Mouse (Mus musculus) hindbrain, embryonic 10.5 days (tissue): ENCODE measurements around the gene Plaur. TPM values are rescaled to one million over a fixed set of nuclear protein-coding genes. Genes with fewer than 3 reads are reported as not detected.
"Not testable (repeated sequence)": the region's sequence is repeated elsewhere in the genome, so short reads cannot be mapped to it uniquely, and the experiment has no call there.

Experiments
- DNase-seq: peaks from one replicate; pipeline ENCODE4 v3.0.0-alpha.2; 2017; ENCODE audit warnings: low spot score
- H3K27ac ChIP-seq: fragments of 300-500 bp; sonication (generic); 2 replicates; pipeline ENCODE4 v1.5.1; 2016; ENCODE audit warnings: mild to moderate bottlenecking, moderate library complexity
- H3K27me3 ChIP-seq: fragments of 300-500 bp; sonication (generic); 2 replicates; pipeline ENCODE4 v1.6.1; 2016; ENCODE audit warnings: mild to moderate bottlenecking; ENCODE audit not compliant: poor library complexity, insufficient read depth, severe bottlenecking
- H3K36me3 ChIP-seq: fragments of 300-500 bp; sonication (generic); 2 replicates; pipeline ENCODE4 v1.6.1; 2016; ENCODE audit warnings: mild to moderate bottlenecking, moderate library complexity
- H3K4me1 ChIP-seq: fragments of 300-500 bp; sonication (generic); replicated peaks from 2 replicates; pipeline ENCODE4 v1.6.1; 2016; ENCODE audit warnings: mild to moderate bottlenecking
- H3K4me3 ChIP-seq: fragments of 300-500 bp; sonication (generic); 2 replicates; pipeline ENCODE4 v1.5.1; 2016; ENCODE audit warnings: mild to moderate bottlenecking, moderate library complexity
- H3K9me3 ChIP-seq: fragments of 300-500 bp; sonication (generic); 2 replicates; pipeline ENCODE4 v1.6.1; 2016; ENCODE audit warnings: mild to moderate bottlenecking, moderate library complexity
- WGBS: fragments of 180-500 bp; shearing (Covaris S2); methylation state at CpG from one replicate; pipeline ENCODE4 v1.1.7; 2016; 5-methylcytosine and 5-hydroxymethylcytosine counted together
- polyA plus RNA-seq: library from polyadenylated mRNA; unstranded; fragments of >200 nt; fragmentation: Nextera tagmentation; extraction: Ambion mirVana; gene quantifications from 2 replicates; pipeline ENCODE4 v1.2.1, GENCODE M21; 2016

Gene Plaur
- polyA plus RNA-seq, 1 experiment from 2014 or later = 1.9 TPM

GRCm38 (mm10) chr7:24506838-24507725, 44.8 kb downstream of the Plaur start, which contains the start of gene Zfp428:
TSS of gene Zfp428 (plus strand) at chr7:24507006.
- H3K9me3 ChIP-seq = no peaks in the 10 kb centered on the region
- peak within 1 kb of the TSS; percentile 77 for H3K4me3 ChIP-seq
- peaks cover 36% of the 10 kb centered on the region for H3K36me3 ChIP-seq
- peak; percentile 90 for DNase-seq
- peaks cover 7% of the 10 kb centered on the region; the same call in 1 of the 2 replicates for H3K27me3 ChIP-seq
- peaks cover 49% of the 10 kb centered on the region for H3K4me1 ChIP-seq
- under 1% methylated on average over 84 of the region's 84 CpGs for WGBS
- peak within 1 kb of the TSS; percentile 100 for H3K27ac ChIP-seq

GRCm38 (mm10) chr7:24507726-24508114, 45.4 kb downstream of the Plaur start:
- Histone ChIP-seq H3K9me3 (no peaks in the 10 kb centered on the region), H3K27ac (peak overlapping the region; percentile 100), H3K4me1 (peaks cover 49% of the 10 kb centered on the region), H3K4me3 (peak overlapping the region; percentile 77), H3K27me3 (peaks cover 7% of the 10 kb centered on the region; the same call in 1 of the 2 replicates), H3K36me3 (peaks cover 36% of the 10 kb centered on the region)
- DNase-seq = no peak
- 2% methylated on average over 20 of the region's 20 CpGs for WGBS

- no peak within 1 kb of the TSS for H3K27ac ChIP-seq
- peaks cover 72% of the 10 kb centered on the region for H3K36me3 ChIP-seq
- H3K4me1 ChIP-seq = peaks cover 13% of the 10 kb centered on the region
- WGBS = 92% methylated on average over 7 of the region's 7 CpGs
- no peak for DNase-seq
- H3K27me3 ChIP-seq = no peaks in the 10 kb centered on the region
- H3K4me3 ChIP-seq = no peak within 1 kb of the TSS
- H3K9me3 ChIP-seq = no peaks in the 10 kb centered on the region
Observed at GRCm38 (mm10) chr7:24512355-24512754, 50.1 kb downstream of the Plaur start, which contains the start of gene AC161166.1. TSS of gene AC161166.1 (minus strand) at chr7:24512455.

- not testable (repeated sequence) for DNase-seq, H3K4me3 ChIP-seq, H3K27me3 ChIP-seq, H3K9me3 ChIP-seq, H3K27ac ChIP-seq, H3K4me1 ChIP-seq
- H3K36me3 ChIP-seq = peaks cover 75% of the 10 kb centered on the region
- WGBS = 61% methylated on average over 8 of the region's 8 CpGs
Observed at GRCm38 (mm10) chr7:24516319-24516718, 54.0 kb downstream of the Plaur start.

- DNase-seq = no peak
- Histone ChIP-seq H3K9me3 (no peaks in the 10 kb centered on the region), H3K27ac (no peak overlapping the region), H3K36me3 (peaks cover 67% of the 10 kb centered on the region), H3K4me3 (no peak overlapping the region), H3K27me3 (no peaks in the 10 kb centered on the region), H3K4me1 (no peaks in the 10 kb centered on the region)
- WGBS = 39% methylated on average over 5 of the region's 5 CpGs
Observed at GRCm38 (mm10) chr7:24517077-24517476, 54.8 kb downstream of the Plaur start.

- peaks cover 62% of the 10 kb centered on the region for H3K36me3 ChIP-seq
- no peak for DNase-seq
- no peak overlapping the region for H3K4me3 ChIP-seq
- no peak overlapping the region for H3K27ac ChIP-seq
- H3K9me3 ChIP-seq = no peaks in the 10 kb centered on the region
- no peaks in the 10 kb centered on the region for H3K4me1 ChIP-seq
- H3K27me3 ChIP-seq = no peaks in the 10 kb centered on the region
- 56% methylated on average over 6 of the region's 6 CpGs for WGBS
Observed at GRCm38 (mm10) chr7:24517654-24518053, 55.4 kb downstream of the Plaur start.

GRCm38 (mm10) chr7:24519130-24519529, 56.8 kb downstream of the Plaur start:
- WGBS = 45% methylated on average over 3 of the region's 3 CpGs
- H3K9me3 ChIP-seq = no peaks in the 10 kb centered on the region
- no peak for DNase-seq
- H3K27ac ChIP-seq = no peak overlapping the region
- no peaks in the 10 kb centered on the region for H3K4me1 ChIP-seq
- H3K27me3 ChIP-seq = no peaks in the 10 kb centered on the region
- H3K36me3 ChIP-seq = peaks cover 48% of the 10 kb centered on the region
- H3K4me3 ChIP-seq = no peak overlapping the region

- peaks cover 39% of the 10 kb centered on the region for H3K36me3 ChIP-seq
- H3K4me1 ChIP-seq, H3K27me3 ChIP-seq, H3K9me3 ChIP-seq, H3K27ac ChIP-seq, DNase-seq, H3K4me3 ChIP-seq: not testable (repeated sequence)
- 90% methylated on average over 10 of the region's 10 CpGs for WGBS
Observed at GRCm38 (mm10) chr7:24520054-24520453, 57.8 kb downstream of the Plaur start.

GRCm38 (mm10) chr7:24522805-24523204, 60.5 kb downstream of the Plaur start:
- 62% methylated on average over 5 of the region's 5 CpGs for WGBS
- no peak overlapping the region for H3K4me3 ChIP-seq

GRCm38 (mm10) chr7:24523723-24524122, 61.4 kb downstream of the Plaur start:
- Histone ChIP-seq H3K4me1 (no peaks in the 10 kb centered on the region), H3K27ac (no peak overlapping the region), H3K27me3 (no peaks in the 10 kb centered on the region), H3K9me3 (no peaks in the 10 kb centered on the region), H3K36me3 (peaks cover 2% of the 10 kb centered on the region), H3K4me3 (no peak overlapping the region)
- DNase-seq = no peak
- 85% methylated on average over 6 of the region's 6 CpGs for WGBS

More at GRCm38 (mm10) chr7:24522805-24523204, 60.5 kb downstream of the Plaur start:
- DNase-seq = no peak
- no peaks in the 10 kb centered on the region for H3K9me3 ChIP-seq
- H3K36me3 ChIP-seq = peaks cover 11% of the 10 kb centered on the region
- no peaks in the 10 kb centered on the region for H3K4me1 ChIP-seq
- H3K27me3 ChIP-seq = no peaks in the 10 kb centered on the region
- H3K27ac ChIP-seq = no peak overlapping the region

GRCm38 (mm10) chr7:24524978-24525377, 62.7 kb downstream of the Plaur start:
- no peaks in the 10 kb centered on the region for H3K36me3 ChIP-seq
- no peak overlapping the region for H3K27ac ChIP-seq
- DNase-seq = no peak
- no peaks in the 10 kb centered on the region for H3K9me3 ChIP-seq
- H3K4me1 ChIP-seq = peaks cover 9% of the 10 kb centered on the region
- H3K4me3 ChIP-seq = no peak overlapping the region
- H3K27me3 ChIP-seq = no peaks in the 10 kb centered on the region
- 80% methylated on average over 6 of the region's 6 CpGs for WGBS
